Mouse (Mus musculus): ENCODE results near the gene Med20. TPM values are rescaled to one million over a fixed set of nuclear protein-coding genes. Genes with fewer than 3 reads are reported as not detected.
"Not testable (repeated sequence)": the region's sequence is repeated elsewhere in the genome, so short reads cannot be mapped to it uniquely, and the experiment has no call there.

The Med20 gene
- polyA plus RNA-seq, 1 experiment: 2.3 TPM

DNA sequence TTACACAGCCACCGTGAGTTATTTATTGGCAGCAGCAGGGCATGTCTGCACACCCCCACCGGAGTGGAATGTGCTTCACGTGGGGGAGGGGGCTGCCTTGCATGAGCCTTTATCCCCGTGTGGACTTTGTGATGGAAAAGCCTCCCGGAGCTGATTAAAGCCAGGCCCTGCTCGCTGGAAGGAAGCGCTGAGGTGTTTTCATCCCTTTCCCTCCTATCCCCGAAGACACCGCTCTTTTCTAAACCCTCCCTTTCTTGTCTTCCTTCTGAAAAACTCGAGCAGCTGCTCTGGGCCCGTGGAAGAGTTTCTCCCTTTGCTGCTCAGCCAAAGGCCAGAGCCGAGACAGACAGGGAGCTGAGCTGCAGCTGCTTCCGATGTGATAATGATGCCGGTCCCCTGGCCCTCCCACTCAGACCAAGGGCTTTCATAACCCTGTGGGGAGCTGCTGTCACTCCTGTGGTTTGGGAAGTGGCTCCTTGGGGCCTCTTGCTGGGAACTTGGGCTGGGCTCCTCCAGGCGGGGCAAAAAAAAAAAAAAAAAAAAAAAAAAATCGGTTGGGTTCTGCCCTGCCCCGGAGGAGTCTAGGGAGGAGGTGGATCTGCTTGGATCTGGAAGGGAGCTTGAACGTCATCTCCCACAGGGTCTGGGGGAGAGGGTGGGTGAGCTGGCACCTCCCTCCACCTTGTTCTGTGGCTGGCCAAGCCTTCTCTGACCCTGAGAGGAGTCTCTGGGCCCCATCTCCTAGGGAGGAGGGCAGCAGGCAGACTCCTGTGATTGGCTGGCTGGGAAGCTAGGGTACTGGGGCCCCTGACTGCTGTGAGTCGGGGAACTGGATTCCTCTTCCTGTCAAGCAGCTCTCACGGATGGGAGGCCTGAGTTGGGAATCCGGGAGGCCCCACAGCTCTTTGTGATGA lies 15.9 kb upstream of the Med20 start:
- H3K4me3 ChIP-seq (replicated peaks): peak overlapping the region; percentile 98
- peaks cover 75% of the 10 kb centered on the region for H3K4me1 ChIP-seq
- no peaks in the 10 kb centered on the region for H3K9me3 ChIP-seq
- H3K36me3 ChIP-seq (replicated peaks; ENCODE audit: low read length): peaks cover 63% of the 10 kb centered on the region
- no peaks in the 10 kb centered on the region for H3K27me3 ChIP-seq (replicated peaks)
- peak; percentile 63; the same call in 1 of the 2 replicates for TF ChIP-seq FLI1 (IDR thresholded peaks at IDR 0.05; ENCODE audit: low read length)
- peak; percentile 36; the same call in 1 of the 3 replicates for TF ChIP-seq GATA1 (IDR thresholded peaks at IDR 0.05; ENCODE audit: borderline replicate concordance, low read length)

DNA sequence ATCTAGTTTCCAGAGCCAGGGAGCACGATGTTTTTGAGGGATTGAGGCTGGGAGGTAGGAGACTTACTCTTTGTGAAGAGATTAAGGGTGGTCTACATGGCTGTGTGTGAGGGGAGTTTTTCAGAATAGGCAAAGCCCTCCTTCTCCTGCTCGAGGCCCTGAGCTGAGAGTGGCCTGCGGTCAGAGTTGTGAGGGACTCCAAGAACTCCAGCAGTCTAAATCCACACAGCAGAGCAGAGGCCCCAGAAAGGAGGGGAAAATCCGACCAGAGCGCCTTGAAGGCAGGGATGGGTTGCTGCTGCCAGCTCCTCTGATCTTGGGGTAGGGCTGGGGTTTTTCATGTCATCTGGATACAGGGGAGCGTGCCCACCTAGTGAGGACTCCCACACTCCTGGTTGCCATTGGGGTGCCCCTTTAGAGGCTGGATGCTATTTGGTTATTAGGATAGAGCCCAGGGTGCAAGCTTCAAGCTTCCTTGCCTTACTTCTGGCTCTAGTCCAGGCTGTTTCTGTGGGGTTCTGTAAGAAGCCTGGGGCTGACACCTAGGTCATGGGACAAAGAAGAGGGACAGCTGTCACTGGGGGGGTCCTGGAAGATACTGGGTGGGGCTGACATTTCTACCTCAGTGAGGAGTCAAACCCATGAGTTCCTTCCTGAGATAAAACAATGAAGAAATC lies 15.1 kb upstream of the Med20 start:
- H3K36me3 ChIP-seq (replicated peaks; ENCODE audit: low read length): peaks cover 71% of the 10 kb centered on the region
- peak overlapping the region; percentile 98 for H3K4me3 ChIP-seq (replicated peaks)
- TF ChIP-seq FLI1 (IDR thresholded peaks at IDR 0.05; ENCODE audit: low read length): no peak
- no peak for TF ChIP-seq GATA1 (IDR thresholded peaks at IDR 0.05; ENCODE audit: borderline replicate concordance, low read length)
- H3K27me3 ChIP-seq (replicated peaks): no peaks in the 10 kb centered on the region
- H3K4me1 ChIP-seq: peaks cover 75% of the 10 kb centered on the region
- no peaks in the 10 kb centered on the region for H3K9me3 ChIP-seq

DNA sequence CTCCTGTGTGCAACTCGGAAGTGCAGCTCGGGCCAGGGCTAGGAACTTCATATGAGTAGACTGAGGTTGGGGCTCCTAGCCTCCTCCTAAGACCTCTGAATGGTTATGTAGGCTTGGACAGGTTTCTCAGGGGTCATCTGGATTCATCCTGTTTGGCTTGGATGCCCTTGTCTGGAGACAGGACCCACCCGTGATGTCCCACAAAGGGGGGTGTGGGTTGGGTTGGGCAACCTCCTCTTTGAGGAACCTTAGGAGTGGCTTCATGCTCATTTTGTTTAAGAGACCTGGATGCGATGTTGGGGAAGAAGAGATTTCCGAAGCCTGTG lies 14.6 kb upstream of the Med20 start:
- no peaks in the 10 kb centered on the region for H3K27me3 ChIP-seq (replicated peaks)
- no peaks in the 10 kb centered on the region for H3K9me3 ChIP-seq
- TF ChIP-seq GATA1 (IDR thresholded peaks at IDR 0.05; ENCODE audit: borderline replicate concordance, low read length): no peak
- peaks cover 73% of the 10 kb centered on the region for H3K36me3 ChIP-seq (replicated peaks; ENCODE audit: low read length)
- peaks cover 75% of the 10 kb centered on the region for H3K4me1 ChIP-seq
- peak overlapping the region; percentile 98 for H3K4me3 ChIP-seq (replicated peaks)

DNA sequence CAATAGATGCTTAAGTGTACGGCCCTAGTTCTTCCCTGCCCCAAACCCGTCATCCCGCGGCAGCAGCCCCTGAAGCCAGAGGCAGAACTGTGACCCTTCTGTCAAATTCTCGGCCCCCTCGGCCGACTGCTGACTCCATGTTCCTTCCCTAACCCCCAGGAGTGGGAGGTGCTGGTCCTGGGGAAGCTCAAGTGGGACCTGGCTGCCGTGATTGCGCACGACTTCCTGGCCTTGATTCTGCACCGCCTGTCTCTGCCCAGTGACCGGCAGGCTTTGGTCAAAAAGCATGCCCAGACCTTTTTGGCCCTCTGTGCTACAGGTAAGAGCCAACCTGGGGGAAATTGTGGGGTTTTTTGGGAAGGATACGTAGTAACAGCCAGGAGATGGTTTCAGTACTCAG lies 14.1 kb upstream of the Med20 start:
- Histone ChIP-seq H3K27me3 (replicated peaks) (no peaks in the 10 kb centered on the region), H3K9me3 (no peaks in the 10 kb centered on the region), H3K4me1 (peaks cover 74% of the 10 kb centered on the region), H3K36me3 (replicated peaks; ENCODE audit: low read length) (peaks cover 76% of the 10 kb centered on the region), H3K4me3 (replicated peaks) (peak overlapping the region; percentile 98)
- TF ChIP-seq FLI1 (IDR thresholded peaks at IDR 0.05; ENCODE audit: low read length): no peak

DNA sequence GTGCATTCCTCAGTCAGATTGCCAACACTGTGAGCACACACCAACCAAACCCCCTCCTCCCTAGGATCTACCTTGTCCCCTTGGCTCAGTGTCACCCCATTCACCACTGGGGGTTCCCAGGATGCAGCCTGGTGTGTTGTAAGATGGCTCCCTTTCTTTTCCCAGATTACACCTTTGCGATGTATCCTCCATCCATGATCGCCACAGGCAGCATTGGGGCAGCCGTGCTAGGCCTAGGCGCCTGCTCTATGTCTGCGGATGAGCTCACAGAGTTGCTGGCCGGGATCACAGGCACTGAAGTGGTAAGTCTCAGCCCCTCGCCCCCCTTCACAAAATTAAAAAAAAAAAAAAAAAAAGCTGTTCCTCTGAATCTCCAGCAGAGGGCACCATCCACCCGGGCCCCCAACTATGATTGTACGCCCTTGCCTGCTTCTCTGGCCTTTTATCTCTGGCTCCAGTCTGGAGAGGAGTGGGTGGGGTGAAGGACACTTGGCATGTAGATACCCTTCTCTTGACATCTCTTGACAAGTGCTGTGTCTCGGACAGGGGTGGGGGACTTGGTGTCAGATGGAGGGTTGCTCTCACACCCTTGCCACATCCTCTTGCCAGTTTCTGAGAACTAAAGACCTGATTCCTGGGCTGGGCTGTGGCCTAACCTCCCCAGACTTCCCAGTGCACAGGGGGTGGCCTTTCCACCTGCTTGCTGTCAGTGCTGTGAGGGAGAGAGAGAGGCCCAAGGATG lies 13.4 kb upstream of the Med20 start:
- 0 out of 3 replicates have a peak, but pooled peaks have one; percentile 11 for TF ChIP-seq GATA1 (IDR thresholded peaks at IDR 0.05; ENCODE audit: borderline replicate concordance, low read length)
- no peak for TF ChIP-seq FLI1 (IDR thresholded peaks at IDR 0.05; ENCODE audit: low read length)
- H3K36me3 ChIP-seq (replicated peaks; ENCODE audit: low read length): peaks cover 81% of the 10 kb centered on the region
- H3K4me1 ChIP-seq: peaks cover 70% of the 10 kb centered on the region
- no peaks in the 10 kb centered on the region for H3K9me3 ChIP-seq
- H3K4me3 ChIP-seq (replicated peaks): peak overlapping the region; percentile 98
- no peaks in the 10 kb centered on the region for H3K27me3 ChIP-seq (replicated peaks)

DNA sequence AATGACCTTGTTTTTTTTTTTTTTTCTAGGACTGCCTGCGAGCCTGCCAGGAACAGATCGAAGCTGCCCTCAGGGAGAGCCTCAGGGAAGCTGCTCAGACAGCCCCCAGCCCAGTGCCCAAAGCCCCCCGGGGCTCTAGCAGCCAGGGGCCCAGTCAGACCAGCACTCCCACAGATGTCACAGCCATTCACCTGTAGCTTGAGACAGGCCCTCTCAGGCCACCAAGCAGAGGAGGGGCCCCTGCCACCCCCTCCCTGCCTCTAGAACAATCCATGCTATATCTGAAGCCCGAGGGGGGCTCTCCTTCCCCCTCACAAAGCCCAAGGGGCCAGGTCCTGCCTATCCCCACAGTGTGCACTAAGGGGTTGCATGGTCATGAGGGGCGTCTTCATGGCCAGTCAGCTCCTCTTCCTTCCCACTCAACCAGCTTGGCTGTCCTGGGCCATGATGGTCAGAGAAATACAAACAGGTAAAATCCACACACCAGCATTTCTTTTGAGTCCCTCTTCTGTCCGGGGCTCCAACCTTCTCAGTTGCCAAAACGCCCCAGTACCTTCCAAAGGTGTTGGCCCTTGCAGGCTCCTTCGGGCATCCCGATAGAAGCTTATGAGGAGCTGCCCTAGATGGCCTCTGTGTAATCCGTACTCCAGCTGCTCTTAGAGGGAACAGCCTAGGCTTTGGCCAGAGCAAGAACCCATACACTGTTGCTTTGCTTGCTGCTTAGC lies 12.6 kb upstream of the Med20 start:
- not testable (repeated sequence) for H3K27me3 ChIP-seq (replicated peaks); H3K9me3 ChIP-seq
- Histone ChIP-seq H3K4me1 (peaks cover 69% of the 10 kb centered on the region), H3K36me3 (replicated peaks; ENCODE audit: low read length) (peaks cover 84% of the 10 kb centered on the region), H3K4me3 (replicated peaks) (peak overlapping the region; percentile 98)

DNA sequence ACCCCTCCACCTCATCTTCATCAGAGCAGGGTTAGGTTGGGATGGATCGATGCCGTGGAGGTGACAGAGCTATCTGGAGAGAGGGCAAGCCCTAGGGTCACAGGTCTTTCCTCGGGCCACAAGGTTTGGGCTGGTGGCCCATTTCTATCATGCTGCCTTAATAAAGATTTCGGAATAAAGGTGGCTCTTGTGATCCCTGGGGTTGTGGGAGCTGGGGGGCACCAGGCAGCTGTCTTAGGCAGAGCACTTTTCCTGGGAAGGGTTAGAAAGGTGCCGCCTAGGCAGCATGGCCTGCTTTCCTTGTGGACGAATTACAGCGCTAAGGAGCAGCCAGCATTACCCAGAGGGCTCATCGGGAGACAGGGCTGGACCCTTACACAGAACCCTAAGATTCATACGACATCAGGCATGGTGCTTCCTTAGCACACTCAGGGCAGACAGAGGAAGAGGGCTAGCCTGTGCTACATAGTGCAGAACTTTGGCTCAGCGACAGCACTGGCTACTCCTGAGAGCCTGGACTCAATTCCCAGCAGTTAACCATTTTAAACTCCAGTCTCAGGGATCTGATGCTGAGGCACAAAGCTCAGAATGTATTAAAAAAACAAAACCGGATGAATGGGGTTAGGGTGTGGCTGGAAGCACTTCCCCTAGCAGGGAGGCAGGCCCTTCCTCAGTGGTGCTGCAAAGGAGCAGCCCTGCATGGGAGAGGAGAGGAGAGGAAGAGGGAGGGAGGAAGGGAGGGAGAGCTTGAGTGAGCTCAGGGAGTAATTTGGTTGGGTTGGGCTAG lies 11.7 kb upstream of the Med20 start:
- Histone ChIP-seq H3K36me3 (replicated peaks; ENCODE audit: low read length) (peaks cover 90% of the 10 kb centered on the region), H3K27me3 (replicated peaks) (no peaks in the 10 kb centered on the region), H3K9me3 (no peaks in the 10 kb centered on the region), H3K4me3 (replicated peaks) (peak overlapping the region; percentile 77), H3K4me1 (peaks cover 70% of the 10 kb centered on the region)
- TF ChIP-seq FLI1 (IDR thresholded peaks at IDR 0.05; ENCODE audit: low read length) (no peak), GATA1 (IDR thresholded peaks at IDR 0.05; ENCODE audit: borderline replicate concordance, low read length) (no peak)

DNA sequence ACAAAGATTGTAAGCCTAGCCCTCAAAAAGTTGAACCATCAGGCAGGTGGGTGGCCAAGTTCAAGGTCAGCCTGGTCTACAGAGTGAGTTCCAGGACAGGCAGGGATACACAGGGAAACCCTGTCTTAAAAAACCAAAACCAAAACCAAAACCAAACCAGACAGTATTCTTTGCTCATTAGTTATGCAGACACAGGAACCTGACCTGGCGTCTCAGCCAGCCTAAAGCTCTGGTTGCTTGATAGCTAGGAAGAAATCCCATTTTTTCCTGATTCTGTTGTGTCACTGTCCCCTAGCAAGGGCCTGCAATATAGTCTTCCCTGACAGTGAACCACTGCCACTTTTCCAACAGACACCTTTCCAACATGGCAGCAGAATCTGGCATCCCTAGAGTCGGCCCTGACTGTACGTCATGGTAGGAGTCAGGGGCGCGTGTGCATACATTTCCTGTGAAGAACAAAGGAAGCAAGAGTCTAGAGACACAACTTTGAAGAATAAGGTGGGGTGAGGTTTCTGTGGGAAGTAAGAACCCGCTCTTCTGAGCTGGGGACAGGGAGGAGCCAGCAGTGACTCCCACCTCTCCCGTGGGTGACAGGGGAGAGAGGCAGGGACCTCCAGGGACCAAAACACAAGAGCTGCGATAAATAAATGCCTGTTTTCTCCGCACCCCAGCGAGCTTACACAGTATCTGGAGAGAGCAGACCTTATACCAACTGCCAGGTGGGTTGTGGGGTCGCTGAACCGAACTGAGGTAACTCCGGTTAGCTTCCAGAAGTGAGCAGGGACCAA lies 10.6 kb upstream of the Med20 start:
- Histone ChIP-seq H3K4me3 (replicated peaks) (no peak overlapping the region), H3K36me3 (replicated peaks; ENCODE audit: low read length) (peaks cover 93% of the 10 kb centered on the region), H3K27me3 (replicated peaks) (no peaks in the 10 kb centered on the region), H3K4me1 (peaks cover 73% of the 10 kb centered on the region), H3K9me3 (no peaks in the 10 kb centered on the region)
- TF ChIP-seq GATA1 (IDR thresholded peaks at IDR 0.05; ENCODE audit: borderline replicate concordance, low read length) (no peak), FLI1 (IDR thresholded peaks at IDR 0.05; ENCODE audit: low read length) (no peak)

Measured in megakaryocyte, embryonic 14.5 days (primary cell).